Mouse (Mus musculus) heart, postnatal 0 days (tissue): Measurements from ENCODE around the gene Terb1.

Experiments
- CTCF ChIP-seq: IDR thresholded peaks from 2 replicates; pipeline ENCODE4 v1.5.1; 2016; ENCODE audit warnings: antibody characterized with exemption, control low read depth, low read depth
- EP300 ChIP-seq: IDR thresholded peaks from 2 replicates; pipeline ENCODE4 v1.6.1; 2016; ENCODE audit warnings: antibody characterized with exemption, low read depth

DNA sequence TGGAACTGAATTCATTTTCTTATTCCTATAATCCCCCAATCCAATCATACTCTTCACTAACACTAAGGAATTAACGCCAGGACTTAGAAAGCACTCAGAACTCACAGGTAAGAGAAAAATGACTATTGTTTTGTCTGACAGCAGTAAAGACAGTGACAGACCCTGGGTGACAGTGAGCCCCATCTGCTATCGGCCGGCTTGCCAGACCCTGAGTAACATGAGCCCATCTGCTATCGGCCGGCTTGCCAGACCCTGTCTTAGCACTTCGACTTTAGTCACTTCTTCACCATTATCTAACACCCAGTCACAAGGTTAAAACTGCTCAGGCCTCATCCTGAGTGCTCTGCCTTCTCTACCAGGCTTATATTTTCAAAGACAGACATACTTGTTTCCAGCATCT lies 20.0 kb upstream of the Terb1 start:
- TF ChIP-seq CTCF (no peak), EP300 (no peak)
